Mouse (Mus musculus) midbrain, embryonic 16.5 days (tissue): ENCODE data around the gene Apold1. TPM values are rescaled to one million over a fixed set of nuclear protein-coding genes. Genes with fewer than 3 reads are reported as not detected.

ENCODE experiments used
- ATAC-seq: fragments of 200-750 bp; cut with Nextera tagmentation; 2 replicates; pipeline ENCODE4 v1.8.0; 2017; ENCODE audit warnings: moderate TSS enrichment
- H3K27ac ChIP-seq: fragments of 300-500 bp; sonication (generic); 2 replicates; pipeline ENCODE4 v1.5.1; 2014; ENCODE audit warnings: mild to moderate bottlenecking, low read length, mixed read lengths
- H3K27me3 ChIP-seq: fragments of 300-500 bp; sonication (generic); 2 replicates; pipeline ENCODE4 v1.6.1; 2014; ENCODE audit warnings: low read depth, low read length, mixed read lengths; ENCODE audit not compliant: control insufficient read depth, insufficient read depth
- H3K36me3 ChIP-seq: fragments of 300-500 bp; sonication (generic); 2 replicates; pipeline ENCODE4 v1.6.1; 2014; ENCODE audit warnings: mild to moderate bottlenecking, low read length, moderate library complexity, mixed read lengths; ENCODE audit not compliant: control insufficient read depth, insufficient read depth
- H3K4me1 ChIP-seq: fragments of 300-500 bp; sonication (generic); 2 replicates; pipeline ENCODE4 v1.6.1; 2014; ENCODE audit warnings: mild to moderate bottlenecking, low read length, mixed read lengths; ENCODE audit not compliant: control insufficient read depth, insufficient read depth
- H3K4me2 ChIP-seq: fragments of 300-500 bp; sonication (generic); 2 replicates; pipeline ENCODE4 v1.6.1; 2014; ENCODE audit warnings: mild to moderate bottlenecking, low read length, mixed read lengths
- H3K4me3 ChIP-seq: fragments of 300-500 bp; sonication (generic); 2 replicates; pipeline ENCODE4 v1.5.1; 2014; ENCODE audit warnings: low read depth, mild to moderate bottlenecking, low read length, moderate library complexity, mixed read lengths
- H3K9ac ChIP-seq: fragments of 300-500 bp; sonication (generic); 2 replicates; pipeline ENCODE4 v1.6.1; 2014; ENCODE audit warnings: low read depth, low read length, mixed read lengths
- H3K9me3 ChIP-seq: fragments of 300-500 bp; sonication (generic); replicated peaks from 2 replicates; pipeline ENCODE4 v1.6.1; 2014; ENCODE audit warnings: mild to moderate bottlenecking, low read length, mixed read lengths; ENCODE audit not compliant: control insufficient read depth, poor library complexity, severe bottlenecking
- WGBS: fragments of 180-500 bp; shearing (Covaris S2); extraction: QIAGEN DNeasy Blood & Tissue Kit; methylation state at CpG from one replicate; pipeline ENCODE4 v1.1.7; 2014; 5-methylcytosine and 5-hydroxymethylcytosine counted together
- polyA plus RNA-seq: library from polyadenylated mRNA; unstranded; fragments of >200 nt; fragmentation: Nextera tagmentation; extraction: Ambion mirVana; gene quantifications from 2 replicates; pipeline ENCODE4 v1.2.1, GENCODE M21; 2015

Gene Apold1
- polyA plus RNA-seq = 4.2 and 5.5 TPM in 2 replicates

DNA sequence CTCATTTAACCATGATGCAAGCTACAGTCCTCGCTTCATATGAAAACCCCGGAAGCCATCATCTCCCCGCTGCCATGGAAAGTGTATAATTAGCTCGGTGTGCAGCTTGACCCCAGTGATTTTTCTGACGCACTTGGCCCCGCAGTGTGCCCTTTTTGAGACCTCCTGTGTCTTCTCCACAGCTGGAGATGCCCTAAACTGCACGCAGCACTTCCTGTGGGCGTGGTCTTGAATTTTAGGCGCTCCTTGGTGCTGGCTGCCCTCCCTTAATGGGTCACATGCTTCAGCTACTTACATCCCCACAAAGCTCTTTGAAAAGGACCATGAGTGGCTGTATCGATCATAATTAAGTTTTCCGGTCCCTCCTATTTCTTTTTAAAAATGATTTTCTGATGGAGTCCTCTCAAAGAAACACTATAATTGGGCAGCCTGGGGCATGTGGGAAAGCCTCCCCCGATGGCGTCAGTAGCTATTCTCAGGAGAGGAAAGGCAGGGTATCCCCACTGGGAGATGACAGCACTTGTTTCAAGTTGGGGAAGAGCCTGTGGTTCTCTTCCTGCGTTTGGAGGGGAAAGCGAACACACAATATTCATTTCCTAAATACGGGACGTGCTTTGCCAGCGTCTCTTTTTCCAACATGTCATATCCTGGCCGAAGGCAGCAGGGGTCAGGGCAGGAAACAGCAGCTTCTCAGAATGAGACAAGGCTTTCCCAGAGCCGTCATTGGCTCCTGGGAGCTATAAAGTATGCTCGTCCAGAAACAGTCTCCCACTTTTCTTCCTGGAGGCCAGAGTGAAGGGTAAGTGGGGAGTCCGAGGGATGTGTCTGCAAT, at the start of gene Apold1:
Gene Apold1 (plus strand): TSS at position 488 of the 832 bp plus-strand sequence.
- H3K36me3 ChIP-seq = no peaks in the 10 kb centered on the region
- no peaks in the 10 kb centered on the region for H3K27me3 ChIP-seq
- H3K27ac ChIP-seq = peak within 1 kb of the TSS; percentile 28; the same call in 1 of the 2 replicates
- 44% methylated on average over 22 of the region's 22 CpGs for WGBS
- H3K9me3 ChIP-seq = no peaks in the 10 kb centered on the region
- peak within 1 kb of the TSS; percentile 42 for H3K4me2 ChIP-seq
- peaks cover 11% of the 10 kb centered on the region; the same call in 1 of the 2 replicates for H3K4me1 ChIP-seq
- H3K9ac ChIP-seq = 0 out of 2 replicates have a peak within 1 kb of the TSS, but pooled peaks have one; percentile 38
- no peak for ATAC-seq
- H3K4me3 ChIP-seq = no peak within 1 kb of the TSS

- H3K4me2 ChIP-seq = no peak overlapping the region
- H3K4me1 ChIP-seq = peaks cover 2% of the 10 kb centered on the region
- no peak overlapping the region for H3K27ac ChIP-seq
- no peaks in the 10 kb centered on the region for H3K9me3 ChIP-seq
- H3K36me3 ChIP-seq = no peaks in the 10 kb centered on the region
- H3K9ac ChIP-seq = no peak overlapping the region
- 79% methylated on average over 12 of the region's 12 CpGs for whole genome bisulfite sequencing
- H3K27me3 ChIP-seq = no peaks in the 10 kb centered on the region
- no peak for ATAC-seq
- no peak overlapping the region for H3K4me3 ChIP-seq
Observed at GRCm38 (mm10) chr6:134932486-134933206, 48.9 kb upstream of the Apold1 start.

- Histone ChIP-seq H3K4me3 (no peak overlapping the region), H3K27ac (no peak overlapping the region), H3K9ac (no peak overlapping the region), H3K4me2 (no peak overlapping the region), H3K36me3 (no peaks in the 10 kb centered on the region), H3K9me3 (no peaks in the 10 kb centered on the region), H3K4me1 (no peaks in the 10 kb centered on the region; the same call in 1 of the 2 replicates), H3K27me3 (no peaks in the 10 kb centered on the region)
- ATAC-seq = no peak
- 85% methylated on average over 2 of the region's 2 CpGs for WGBS
Observed at GRCm38 (mm10) chr6:134933207-134933558, 48.3 kb upstream of the Apold1 start.

- WGBS = 94% methylated on average over 5 of the region's 5 CpGs
Observed at GRCm38 (mm10) chr6:134934305-134934704, 47.2 kb upstream of the Apold1 start.

DNA sequence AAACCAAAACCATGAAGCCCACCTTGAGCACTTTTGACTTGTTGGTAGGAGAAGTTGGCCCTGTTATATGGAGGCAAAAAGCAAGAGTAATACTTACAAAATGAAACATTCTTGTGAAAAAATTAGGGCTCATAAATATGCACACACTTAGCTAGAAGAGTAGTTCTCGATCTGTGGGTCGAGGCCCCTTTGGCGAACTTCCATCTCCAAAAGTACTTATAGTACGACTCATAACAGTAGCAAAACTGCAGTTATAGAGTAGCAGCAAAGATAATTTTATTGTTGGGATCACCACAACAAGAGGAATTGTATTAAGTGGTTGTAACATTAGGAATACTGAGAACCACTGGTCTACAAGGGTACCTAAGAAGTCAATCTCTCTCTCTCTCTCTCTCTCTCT, 41.7 kb upstream of the Apold1 start:
- H3K4me3 ChIP-seq = no peak overlapping the region
- H3K36me3 ChIP-seq = no peaks in the 10 kb centered on the region
- H3K4me1 ChIP-seq = no peaks in the 10 kb centered on the region
- H3K4me2 ChIP-seq = no peak overlapping the region
- no peak overlapping the region for H3K9ac ChIP-seq
- H3K27ac ChIP-seq = no peak overlapping the region
- ATAC-seq = no peak
- H3K9me3 ChIP-seq = no peaks in the 10 kb centered on the region
- H3K27me3 ChIP-seq = no peaks in the 10 kb centered on the region
- WGBS = 93% methylated on average over 4 of the region's 4 CpGs

More at GRCm38 (mm10) chr6:134934305-134934704, 47.2 kb upstream of the Apold1 start:
- Histone ChIP-seq H3K36me3 (no peaks in the 10 kb centered on the region), H3K4me3 (no peak overlapping the region), H3K9ac (no peak overlapping the region), H3K27ac (no peak overlapping the region), H3K9me3 (no peaks in the 10 kb centered on the region), H3K4me1 (no peaks in the 10 kb centered on the region), H3K27me3 (no peaks in the 10 kb centered on the region), H3K4me2 (no peak overlapping the region)
- ATAC-seq = no peak

DNA sequence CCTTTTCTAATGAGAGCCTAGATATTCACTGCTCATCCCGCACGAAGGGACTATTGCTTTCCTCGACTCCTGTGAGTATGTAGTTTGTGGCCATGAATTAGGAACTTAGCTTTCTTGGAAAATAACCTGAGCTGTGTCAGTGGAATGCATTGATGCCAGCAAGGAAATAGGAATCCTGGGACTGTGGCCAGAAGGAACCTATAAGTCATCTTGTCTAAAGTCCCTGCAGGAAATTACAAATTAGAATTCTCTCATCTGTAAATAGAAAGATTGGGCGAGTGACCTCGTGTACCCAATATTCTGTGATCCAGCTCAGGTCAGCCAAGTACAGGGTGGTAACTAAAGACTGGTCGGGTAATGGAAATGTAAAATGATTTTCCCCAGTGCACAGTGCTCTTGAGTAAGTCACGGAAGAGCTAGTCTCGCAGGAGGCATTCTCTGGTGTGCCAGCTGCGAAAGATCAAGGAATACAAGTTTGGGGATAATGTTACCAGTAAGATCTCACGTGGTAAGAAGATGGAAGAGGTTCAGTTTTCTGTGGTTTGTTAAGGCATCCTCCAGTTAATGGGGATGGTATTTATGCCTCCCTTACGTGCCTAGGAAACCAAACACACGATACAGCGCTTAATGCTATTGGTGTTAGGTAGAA, 37.6 kb upstream of the Apold1 start:
- no peak overlapping the region for H3K4me2 ChIP-seq
- ATAC-seq = no peak
- H3K27ac ChIP-seq = no peak overlapping the region

GRCm38 (mm10) chr6:134946054-134946453, 35.5 kb upstream of the Apold1 start:
- Histone ChIP-seq H3K4me1 (no peaks in the 10 kb centered on the region), H3K9me3 (no peaks in the 10 kb centered on the region), H3K4me3 (no peak overlapping the region), H3K36me3 (no peaks in the 10 kb centered on the region), H3K9ac (no peak overlapping the region), H3K27me3 (no peaks in the 10 kb centered on the region), H3K27ac (no peak overlapping the region), H3K4me2 (no peak overlapping the region)
- 74% methylated on average over 6 of the region's 6 CpGs for WGBS
- no peak for ATAC-seq

More for the DNA sequence above, 37.6 kb upstream of the Apold1 start:
- H3K9me3 ChIP-seq = no peaks in the 10 kb centered on the region
- no peaks in the 10 kb centered on the region for H3K4me1 ChIP-seq
- no peak overlapping the region for H3K9ac ChIP-seq
- H3K36me3 ChIP-seq = no peaks in the 10 kb centered on the region
- no peak overlapping the region for H3K4me3 ChIP-seq
- 86% methylated on average over 13 of the region's 13 CpGs for WGBS
- H3K27me3 ChIP-seq = no peaks in the 10 kb centered on the region

GRCm38 (mm10) chr6:134946858-134947257, 34.7 kb upstream of the Apold1 start:
- Histone ChIP-seq H3K4me1 (no peaks in the 10 kb centered on the region), H3K36me3 (no peaks in the 10 kb centered on the region), H3K9ac (no peak overlapping the region), H3K4me2 (no peak overlapping the region), H3K27ac (no peak overlapping the region), H3K9me3 (no peaks in the 10 kb centered on the region), H3K27me3 (no peaks in the 10 kb centered on the region), H3K4me3 (no peak overlapping the region)
- no peak for ATAC-seq
- WGBS = 85% methylated on average over 9 of the region's 9 CpGs
